Mouse (Mus musculus): Measurements from ENCODE around the gene Pfkfb3. TPM values are rescaled to one million over a fixed set of nuclear protein-coding genes. Genes with fewer than 3 reads are reported as not detected.

Pfkfb3 gene
- polyA plus RNA-seq, 1 experiment = 24.3 TPM

DNA sequence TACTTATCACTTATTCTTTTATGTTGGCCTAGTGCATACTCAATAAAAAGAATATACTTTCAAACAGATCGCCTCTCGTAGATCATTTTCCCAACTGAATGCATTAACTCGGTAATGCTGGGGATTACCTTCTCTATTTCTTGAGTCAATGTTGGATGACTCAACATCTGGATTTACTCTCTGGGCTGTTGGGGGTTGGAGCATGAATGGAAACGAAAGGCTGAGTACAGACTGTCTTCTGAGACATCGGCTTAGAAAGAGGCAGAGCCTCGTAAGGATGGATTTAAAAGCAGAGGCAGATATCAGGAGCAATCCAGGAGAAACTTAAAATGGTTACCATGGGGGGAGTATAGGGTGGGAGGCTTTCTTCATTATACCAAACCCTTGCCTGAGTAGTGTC lies 24.3 kb upstream of the Pfkfb3 start:
- Histone ChIP-seq H3K27ac (ENCODE audit: control insufficient read depth, insufficient read depth, low read depth, low read length, poor library complexity) (no peak overlapping the region), H3K4me1 (ENCODE audit: control insufficient read depth, insufficient read depth, low read length) (no peaks in the 10 kb centered on the region; the same call in 1 of the 2 replicates), H3K4me3 (replicated peaks; ENCODE audit: control insufficient read depth, low read depth, low read length) (no peak overlapping the region)
- WGBS = 85% methylated on average over 6 of the region's 6 CpGs
- TF ChIP-seq CTCF (IDR thresholded peaks at IDR 0.05; ENCODE audit: control insufficient read depth, insufficient read depth, low read length) (no peak), POLR2A (IDR thresholded peaks at IDR 0.05; ENCODE audit: borderline replicate concordance, control insufficient read depth, low read depth, low read length) (no peak)

DNA sequence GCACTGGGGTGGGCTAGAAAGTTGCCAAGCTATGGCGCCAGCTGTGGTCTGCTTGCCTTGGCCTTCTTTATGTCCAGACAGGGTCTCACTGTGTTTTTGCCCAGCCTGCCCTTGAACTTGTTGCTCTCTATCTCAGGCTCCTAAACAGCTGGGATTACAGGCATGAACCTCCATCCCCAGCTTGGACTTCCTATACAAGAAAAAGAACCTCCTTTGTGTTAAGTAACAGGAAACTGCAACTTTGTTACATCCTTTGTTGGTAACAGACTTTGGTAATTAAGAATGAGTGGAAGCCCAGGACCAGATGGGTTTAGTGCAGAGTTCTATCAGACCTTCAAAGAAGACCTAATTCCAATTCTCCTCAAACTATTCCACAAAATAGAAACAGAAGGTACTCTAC lies 19.8 kb upstream of the Pfkfb3 start:
- Histone ChIP-seq H3K27ac (ENCODE audit: control insufficient read depth, insufficient read depth, low read depth, low read length, poor library complexity) (peak overlapping the region; percentile 50), H3K4me3 (replicated peaks; ENCODE audit: control insufficient read depth, low read depth, low read length) (no peak overlapping the region), H3K4me1 (ENCODE audit: control insufficient read depth, insufficient read depth, low read length) (no peaks in the 10 kb centered on the region; the same call in 1 of the 2 replicates)
- WGBS = 50% methylated on average over 1 of the region's 1 CpGs
- TF ChIP-seq CTCF (IDR thresholded peaks at IDR 0.05; ENCODE audit: control insufficient read depth, insufficient read depth, low read length) (no peak), POLR2A (IDR thresholded peaks at IDR 0.05; ENCODE audit: borderline replicate concordance, control insufficient read depth, low read depth, low read length) (no peak)

DNA sequence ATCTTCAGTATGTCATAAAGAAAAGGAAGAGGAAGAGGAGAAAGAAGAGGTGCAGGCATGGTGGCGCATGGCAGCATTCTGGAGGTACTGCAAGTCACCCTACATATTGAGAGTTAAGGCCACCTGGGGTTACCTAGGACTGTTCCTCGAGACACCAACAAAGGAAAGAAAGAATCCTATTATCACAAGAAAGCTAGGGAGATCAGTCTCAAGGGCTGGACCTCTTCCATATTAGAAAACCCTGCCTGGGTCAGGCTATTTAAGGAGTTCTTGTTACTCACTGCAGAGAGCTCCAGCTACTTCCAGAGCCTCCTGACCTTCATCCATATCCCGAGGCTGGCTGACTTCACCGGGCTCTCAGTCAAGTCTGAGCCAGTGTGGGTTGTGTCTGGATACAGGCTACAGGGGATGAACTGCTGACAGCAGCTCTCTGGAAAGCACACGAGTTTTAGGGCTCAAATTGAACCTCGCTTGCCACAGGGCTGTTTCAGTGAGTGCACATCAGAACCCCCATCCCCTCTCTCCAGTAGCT lies 17.2 kb upstream of the Pfkfb3 start:
- TF ChIP-seq POLR2A (IDR thresholded peaks at IDR 0.05; ENCODE audit: borderline replicate concordance, control insufficient read depth, low read depth, low read length) (no peak), CTCF (IDR thresholded peaks at IDR 0.05; ENCODE audit: control insufficient read depth, insufficient read depth, low read length) (no peak)

DNA sequence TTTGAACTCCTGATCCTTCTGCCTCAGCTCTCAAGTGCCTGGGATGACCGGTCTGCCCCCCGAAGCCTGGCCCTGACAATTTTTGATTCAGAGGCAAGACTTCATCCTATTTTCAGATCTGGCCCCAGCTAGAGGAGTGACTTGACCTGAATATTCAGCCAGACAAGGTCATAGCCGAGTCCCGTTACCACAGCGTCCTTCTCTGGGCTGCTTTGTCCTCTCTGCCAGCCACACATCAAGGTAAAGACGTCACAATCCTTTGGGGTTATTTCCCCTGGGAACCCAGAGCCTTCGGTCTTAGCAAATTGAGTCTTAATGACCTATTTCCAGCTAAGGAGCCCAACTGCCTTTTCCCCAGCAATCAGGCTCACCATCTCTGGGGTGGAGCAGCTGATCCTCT lies 14.6 kb upstream of the Pfkfb3 start:
- WGBS = 75% methylated on average over 7 of the region's 7 CpGs
- no peak for TF ChIP-seq CTCF (IDR thresholded peaks at IDR 0.05; ENCODE audit: control insufficient read depth, insufficient read depth, low read length)
- no peak for TF ChIP-seq POLR2A (IDR thresholded peaks at IDR 0.05; ENCODE audit: borderline replicate concordance, control insufficient read depth, low read depth, low read length)

More for the DNA sequence above, 17.2 kb upstream of the Pfkfb3 start:
- Histone ChIP-seq H3K4me1 (ENCODE audit: control insufficient read depth, insufficient read depth, low read length) (no peaks in the 10 kb centered on the region; the same call in 1 of the 2 replicates), H3K4me3 (replicated peaks; ENCODE audit: control insufficient read depth, low read depth, low read length) (no peak overlapping the region), H3K27ac (ENCODE audit: control insufficient read depth, insufficient read depth, low read depth, low read length, poor library complexity) (no peak overlapping the region)
- WGBS = 76% methylated on average over 6 of the region's 6 CpGs

GRCm38 (mm10) chr2:11567781-11568362 lies 14.0 kb upstream of the Pfkfb3 start:
- WGBS = 38% methylated on average over 4 of the region's 4 CpGs
- Histone ChIP-seq H3K4me1 (ENCODE audit: control insufficient read depth, insufficient read depth, low read length) (peaks cover 1% of the 10 kb centered on the region; the same call in 1 of the 2 replicates), H3K4me3 (replicated peaks; ENCODE audit: control insufficient read depth, low read depth, low read length) (no peak overlapping the region), H3K27ac (ENCODE audit: control insufficient read depth, insufficient read depth, low read depth, low read length, poor library complexity) (peak overlapping the region; percentile 16; the same call in 1 of the 2 replicates)
- TF ChIP-seq CTCF (IDR thresholded peaks at IDR 0.05; ENCODE audit: control insufficient read depth, insufficient read depth, low read length) (peak; percentile 54), POLR2A (IDR thresholded peaks at IDR 0.05; ENCODE audit: borderline replicate concordance, control insufficient read depth, low read depth, low read length) (no peak)

More for the DNA sequence above, 14.6 kb upstream of the Pfkfb3 start:
- H3K4me3 ChIP-seq (replicated peaks; ENCODE audit: control insufficient read depth, low read depth, low read length) = no peak overlapping the region
- H3K4me1 ChIP-seq (ENCODE audit: control insufficient read depth, insufficient read depth, low read length) = peaks cover 1% of the 10 kb centered on the region; the same call in 1 of the 2 replicates
- peak overlapping the region; percentile 16; the same call in 1 of the 2 replicates for H3K27ac ChIP-seq (ENCODE audit: control insufficient read depth, insufficient read depth, low read depth, low read length, poor library complexity)

- Histone ChIP-seq H3K4me3 (replicated peaks; ENCODE audit: control insufficient read depth, low read depth, low read length) (no peak overlapping the region), H3K4me1 (ENCODE audit: control insufficient read depth, insufficient read depth, low read length) (peaks cover 1% of the 10 kb centered on the region; the same call in 1 of the 2 replicates), H3K27ac (ENCODE audit: control insufficient read depth, insufficient read depth, low read depth, low read length, poor library complexity) (no peak overlapping the region)
- WGBS = 56% methylated on average over 3 of the region's 3 CpGs
- TF ChIP-seq POLR2A (IDR thresholded peaks at IDR 0.05; ENCODE audit: borderline replicate concordance, control insufficient read depth, low read depth, low read length) = no peak
- no peak for TF ChIP-seq CTCF (IDR thresholded peaks at IDR 0.05; ENCODE audit: control insufficient read depth, insufficient read depth, low read length)
Measured at GRCm38 (mm10) chr2:11566898-11567297, 13.0 kb upstream of the Pfkfb3 start.

DNA sequence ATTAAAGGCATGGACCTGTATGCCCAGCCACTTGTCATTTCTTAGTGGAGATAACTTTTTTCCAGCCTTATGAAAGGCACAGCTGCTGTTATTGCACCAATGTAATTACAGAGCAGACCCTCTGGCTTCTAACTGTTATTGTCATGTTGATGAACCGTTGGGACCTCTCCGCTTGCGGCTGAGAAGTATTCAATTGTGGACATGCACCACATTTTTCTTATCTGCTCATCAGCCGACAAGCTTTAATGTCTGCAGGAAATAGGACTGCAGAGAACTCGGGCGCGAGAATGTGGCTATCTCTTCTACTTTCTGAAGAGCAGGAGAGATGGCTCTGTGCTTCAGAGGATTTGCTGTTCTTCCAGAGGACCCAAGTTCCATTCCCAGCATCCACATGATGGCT lies 12.4 kb upstream of the Pfkfb3 start:
- H3K4me1 ChIP-seq (ENCODE audit: control insufficient read depth, insufficient read depth, low read length) = peaks cover 1% of the 10 kb centered on the region; the same call in 1 of the 2 replicates
- H3K27ac ChIP-seq (ENCODE audit: control insufficient read depth, insufficient read depth, low read depth, low read length, poor library complexity) = no peak overlapping the region
- TF ChIP-seq CTCF (IDR thresholded peaks at IDR 0.05; ENCODE audit: control insufficient read depth, insufficient read depth, low read length) (no peak), POLR2A (IDR thresholded peaks at IDR 0.05; ENCODE audit: borderline replicate concordance, control insufficient read depth, low read depth, low read length) (no peak)
- 27% methylated on average over 7 of the region's 7 CpGs for WGBS
- no peak overlapping the region for H3K4me3 ChIP-seq (replicated peaks; ENCODE audit: control insufficient read depth, low read depth, low read length)

- no peak overlapping the region for H3K4me3 ChIP-seq (replicated peaks; ENCODE audit: control insufficient read depth, low read depth, low read length)
- TF ChIP-seq POLR2A (IDR thresholded peaks at IDR 0.05; ENCODE audit: borderline replicate concordance, control insufficient read depth, low read depth, low read length) (no peak), CTCF (IDR thresholded peaks at IDR 0.05; ENCODE audit: control insufficient read depth, insufficient read depth, low read length) (no peak)
- H3K27ac ChIP-seq (ENCODE audit: control insufficient read depth, insufficient read depth, low read depth, low read length, poor library complexity) = no peak overlapping the region
- WGBS = 45% methylated on average over 6 of the region's 6 CpGs
- peaks cover 1% of the 10 kb centered on the region; the same call in 1 of the 2 replicates for H3K4me1 ChIP-seq (ENCODE audit: control insufficient read depth, insufficient read depth, low read length)
Measured at GRCm38 (mm10) chr2:11564768-11565167, 10.9 kb upstream of the Pfkfb3 start.

All from bone marrow, adult 2 months (tissue).